Mouse (Mus musculus): ENCODE results near the gene Dock3. TPM values are rescaled to one million over a fixed set of nuclear protein-coding genes. Genes with fewer than 3 reads are reported as not detected.

Gene Dock3
- 0.54 and 0.64 TPM in 2 replicates for polyA plus RNA-seq (2015; fragmentation: Nextera tagmentation; extraction: Ambion mirVana)

DNA sequence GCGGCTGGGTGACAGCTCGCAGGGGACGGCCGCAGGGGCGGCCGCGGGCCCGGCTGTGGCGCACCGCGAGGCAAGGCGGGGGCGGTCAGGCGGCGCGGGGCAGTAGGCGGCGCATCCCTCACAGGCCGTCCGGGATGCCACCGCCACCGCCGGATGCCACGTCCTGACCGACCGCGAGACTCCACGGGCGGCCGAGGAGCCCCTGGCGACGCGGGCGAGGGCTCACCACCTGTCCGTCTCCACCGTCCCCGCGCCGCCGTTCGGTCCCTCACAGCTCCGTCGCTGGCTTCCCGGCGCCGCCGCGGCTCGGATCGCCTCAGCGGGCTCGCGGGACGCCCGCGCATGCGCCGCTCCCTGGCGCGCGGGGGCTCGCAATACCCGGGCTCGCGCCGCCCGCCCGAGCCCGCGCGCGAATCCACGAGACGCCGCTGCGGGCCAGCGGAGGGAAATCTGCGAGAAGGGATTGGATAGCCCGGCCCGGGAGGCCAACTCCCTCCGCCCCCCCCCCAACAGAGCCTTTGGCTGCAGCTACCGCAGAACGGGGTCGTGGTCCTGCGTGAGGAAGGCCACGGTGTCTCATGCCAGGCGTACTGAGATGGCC, at the start of gene Dock3:
TSS of gene Dock3 (minus strand) at position 371 of the 601 bp plus-strand sequence.
- peaks cover 66% of the 10 kb centered on the region for H3K27me3 ChIP-seq (replicated peaks)
- no peaks in the 10 kb centered on the region for H3K36me3 ChIP-seq
- H3K9me3 ChIP-seq = no peaks in the 10 kb centered on the region
- H3K9ac ChIP-seq = peak within 1 kb of the TSS; percentile 41
- peaks cover 8% of the 10 kb centered on the region; the same call in 1 of the 2 replicates for H3K4me1 ChIP-seq (replicated peaks)
- peak; percentile 94 for ATAC-seq
- H3K4me2 ChIP-seq (replicated peaks) = peak within 1 kb of the TSS; percentile 99
- H3K4me3 ChIP-seq (replicated peaks) = peak within 1 kb of the TSS; percentile 54
- WGBS = under 1% methylated on average over 75 of the region's 87 CpGs
- no peak within 1 kb of the TSS for H3K27ac ChIP-seq

GRCm38 (mm10) chr9:107280322-107281027, 48.8 kb upstream of the Dock3 start:
- Histone ChIP-seq H3K9ac (peak overlapping the region; percentile 26; the same call in 1 of the 2 replicates), H3K36me3 (no peaks in the 10 kb centered on the region), H3K4me1 (replicated peaks) (peaks cover 20% of the 10 kb centered on the region), H3K9me3 (no peaks in the 10 kb centered on the region), H3K27ac (peak overlapping the region; percentile 83), H3K27me3 (replicated peaks) (no peaks in the 10 kb centered on the region), H3K4me2 (replicated peaks) (peak overlapping the region; percentile 57), H3K4me3 (replicated peaks) (peak overlapping the region; percentile 16; the same call in 1 of the 2 replicates)
- 50% methylated on average over 13 of the region's 13 CpGs for WGBS
- ATAC-seq = 0 out of 2 replicates have a peak, but pooled peaks have one; percentile 23

GRCm38 (mm10) chr9:107279378-107280321, 47.9 kb upstream of the Dock3 start:
- peak; percentile 81 for ATAC-seq
- 20% methylated on average over 16 of the region's 16 CpGs for WGBS

DNA sequence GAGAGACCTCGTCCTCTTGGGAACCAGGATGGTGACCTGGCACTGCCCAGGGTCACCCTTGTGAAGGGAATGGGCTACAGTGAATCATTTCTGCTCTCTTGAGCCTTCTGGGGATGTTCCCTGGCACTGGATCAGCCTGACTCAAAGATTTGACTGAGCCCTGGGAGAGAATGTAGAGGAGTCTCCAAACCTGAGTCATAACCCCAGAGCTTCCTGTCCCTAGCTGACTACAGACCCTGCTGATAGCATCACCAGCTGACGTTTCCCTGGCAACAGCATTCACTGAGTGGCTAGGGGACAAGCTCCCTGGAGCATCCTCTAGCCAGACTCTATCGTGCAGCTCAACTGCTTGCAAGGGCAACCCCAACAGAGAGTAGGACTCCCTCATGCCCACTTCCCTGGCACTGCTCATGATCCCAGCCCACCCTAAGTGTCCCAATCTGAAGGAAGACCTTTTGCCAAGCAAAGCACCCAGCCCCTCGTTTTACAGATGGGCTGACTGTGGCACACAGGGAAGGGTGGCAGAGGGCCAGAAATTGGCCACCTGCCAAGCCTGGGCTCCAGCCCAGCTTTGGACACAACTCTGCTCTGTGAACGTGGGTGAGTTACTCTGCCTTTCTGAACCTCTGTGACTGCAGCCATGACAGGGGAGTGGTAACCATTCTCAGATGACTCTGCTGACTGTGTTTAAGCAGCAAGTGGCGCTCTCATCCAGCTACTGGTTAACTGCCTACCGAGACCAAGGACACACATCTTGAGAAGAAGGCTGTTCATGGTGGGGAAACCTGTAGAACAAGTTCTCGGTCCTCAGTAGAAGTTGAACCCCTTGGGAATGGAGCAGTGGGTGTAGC, 47.0 kb upstream of the Dock3 start:
- 0 out of 2 replicates have a peak overlapping the region, but pooled peaks have one; percentile 54 for H3K27ac ChIP-seq
- peaks cover 20% of the 10 kb centered on the region for H3K4me1 ChIP-seq (replicated peaks)
- 40% methylated on average over 8 of the region's 8 CpGs for WGBS
- no peaks in the 10 kb centered on the region for H3K9me3 ChIP-seq
- H3K4me3 ChIP-seq (replicated peaks) = no peak overlapping the region
- ATAC-seq = peak; percentile 82
- H3K4me2 ChIP-seq (replicated peaks) = no peak overlapping the region
- H3K27me3 ChIP-seq (replicated peaks) = no peaks in the 10 kb centered on the region
- no peaks in the 10 kb centered on the region for H3K36me3 ChIP-seq
- no peak overlapping the region for H3K9ac ChIP-seq

More at GRCm38 (mm10) chr9:107279378-107280321, 47.9 kb upstream of the Dock3 start:
- Histone ChIP-seq H3K27me3 (replicated peaks) (no peaks in the 10 kb centered on the region), H3K9me3 (no peaks in the 10 kb centered on the region), H3K9ac (peak overlapping the region; percentile 26; the same call in 1 of the 2 replicates), H3K27ac (peak overlapping the region; percentile 83), H3K4me2 (replicated peaks) (peak overlapping the region; percentile 57), H3K36me3 (no peaks in the 10 kb centered on the region), H3K4me3 (replicated peaks) (peak overlapping the region; percentile 16), H3K4me1 (replicated peaks) (peaks cover 20% of the 10 kb centered on the region)

DNA sequence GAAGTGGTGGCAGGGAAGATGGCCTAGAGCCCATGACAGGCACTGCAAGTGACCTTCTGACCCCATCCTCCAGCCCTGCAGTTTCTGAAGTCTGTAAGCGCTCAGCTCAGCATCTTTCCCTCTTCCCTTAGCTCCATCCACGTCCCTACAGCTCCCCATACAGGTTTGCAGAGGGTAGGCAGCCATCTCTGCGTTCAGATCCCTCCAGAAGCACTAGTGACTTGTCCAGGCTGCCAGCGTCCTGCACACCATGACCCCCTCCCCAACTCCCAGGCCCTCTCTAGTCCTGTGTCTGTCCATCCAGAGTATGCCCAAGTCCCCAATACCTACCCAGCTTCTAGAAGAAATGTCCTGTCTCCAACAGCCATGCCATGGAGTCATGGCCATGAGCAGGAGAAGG, 46.4 kb upstream of the Dock3 start:
- Histone ChIP-seq H3K9ac (no peak overlapping the region), H3K9me3 (no peaks in the 10 kb centered on the region), H3K27me3 (replicated peaks) (no peaks in the 10 kb centered on the region), H3K36me3 (no peaks in the 10 kb centered on the region), H3K27ac (no peak overlapping the region), H3K4me2 (replicated peaks) (no peak overlapping the region), H3K4me3 (replicated peaks) (no peak overlapping the region), H3K4me1 (replicated peaks) (peaks cover 20% of the 10 kb centered on the region)
- 53% methylated on average over 4 of the region's 4 CpGs for WGBS
- no peak for ATAC-seq

DNA sequence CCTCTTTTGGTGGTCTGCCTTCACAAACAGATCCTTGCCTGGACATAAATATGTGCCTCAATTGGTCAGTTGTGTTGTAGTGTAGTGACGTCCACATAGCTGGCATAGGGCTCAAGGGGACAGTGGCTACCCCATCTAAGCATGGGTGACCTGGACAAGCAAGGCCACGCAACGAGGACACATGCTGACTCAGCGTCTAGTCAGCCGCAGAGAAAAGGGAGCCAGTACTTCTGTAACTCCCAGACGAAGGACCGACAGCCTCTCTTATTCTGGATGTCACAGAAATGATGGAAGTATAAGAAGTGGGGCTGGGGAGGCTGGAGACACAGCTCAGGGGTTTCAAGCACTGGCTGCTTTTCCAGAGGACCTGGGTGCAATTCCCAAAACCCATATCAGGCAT, 45.9 kb upstream of the Dock3 start:
- H3K9me3 ChIP-seq = no peaks in the 10 kb centered on the region
- no peaks in the 10 kb centered on the region for H3K27me3 ChIP-seq (replicated peaks)
- no peak overlapping the region for H3K4me2 ChIP-seq (replicated peaks)
- ATAC-seq = no peak
- no peak overlapping the region for H3K9ac ChIP-seq
- WGBS = 81% methylated on average over 7 of the region's 7 CpGs
- H3K4me3 ChIP-seq (replicated peaks) = no peak overlapping the region
- no peaks in the 10 kb centered on the region for H3K36me3 ChIP-seq
- peaks cover 20% of the 10 kb centered on the region for H3K4me1 ChIP-seq (replicated peaks)
- no peak overlapping the region for H3K27ac ChIP-seq

GRCm38 (mm10) chr9:107275710-107276109, 44.0 kb upstream of the Dock3 start:
- H3K4me3 ChIP-seq (replicated peaks) = no peak overlapping the region
- no peaks in the 10 kb centered on the region for H3K9me3 ChIP-seq
- whole genome bisulfite sequencing = 87% methylated on average over 5 of the region's 5 CpGs
- H3K4me2 ChIP-seq (replicated peaks) = no peak overlapping the region
- no peak overlapping the region for H3K9ac ChIP-seq
- H3K4me1 ChIP-seq (replicated peaks) = peaks cover 19% of the 10 kb centered on the region
- no peak overlapping the region for H3K27ac ChIP-seq
- H3K27me3 ChIP-seq (replicated peaks) = no peaks in the 10 kb centered on the region
- ATAC-seq = no peak
- H3K36me3 ChIP-seq = no peaks in the 10 kb centered on the region

- ATAC-seq = no peak
- Histone ChIP-seq H3K27ac (no peak overlapping the region), H3K4me3 (replicated peaks) (no peak overlapping the region), H3K36me3 (no peaks in the 10 kb centered on the region), H3K27me3 (replicated peaks) (no peaks in the 10 kb centered on the region), H3K4me2 (replicated peaks) (no peak overlapping the region), H3K4me1 (replicated peaks) (peaks cover 10% of the 10 kb centered on the region), H3K9me3 (no peaks in the 10 kb centered on the region), H3K9ac (no peak overlapping the region)
- WGBS = 87% methylated on average over 6 of the region's 6 CpGs
These were observed 43.0 kb upstream of the Dock3 start for GRCm38 (mm10) chr9:107274751-107275150.

DNA sequence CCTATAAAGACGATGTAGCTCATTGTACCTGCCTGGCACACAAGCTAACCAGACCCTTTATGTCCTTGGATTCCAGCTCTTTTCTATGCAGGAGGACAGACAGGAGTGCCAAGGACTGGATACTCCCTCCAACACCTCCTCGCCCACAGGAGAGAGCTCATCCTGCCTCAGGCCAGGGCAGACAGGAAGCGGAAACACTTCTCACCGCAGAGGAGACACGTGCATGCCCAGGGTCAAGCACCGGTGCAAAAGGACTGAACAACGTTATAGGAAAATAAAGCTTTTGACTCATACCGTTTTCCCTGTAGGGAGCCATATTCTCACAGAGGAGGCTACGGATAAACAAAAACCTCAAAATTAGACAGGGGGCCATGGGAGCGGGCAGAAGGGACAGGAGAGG, 41.5 kb upstream of the Dock3 start:
- no peaks in the 10 kb centered on the region for H3K27me3 ChIP-seq (replicated peaks)
- H3K4me2 ChIP-seq (replicated peaks) = no peak overlapping the region
- H3K36me3 ChIP-seq = no peaks in the 10 kb centered on the region
- H3K9me3 ChIP-seq = no peaks in the 10 kb centered on the region
- no peak overlapping the region for H3K27ac ChIP-seq
- no peak for ATAC-seq
- no peak overlapping the region for H3K9ac ChIP-seq
- 63% methylated on average over 10 of the region's 10 CpGs for WGBS
- no peak overlapping the region for H3K4me3 ChIP-seq (replicated peaks)
- H3K4me1 ChIP-seq (replicated peaks) = no peaks in the 10 kb centered on the region

- no peak overlapping the region for H3K9ac ChIP-seq
- WGBS = 54% methylated on average over 4 of the region's 4 CpGs
- ATAC-seq = no peak
- no peaks in the 10 kb centered on the region for H3K36me3 ChIP-seq
- H3K4me2 ChIP-seq (replicated peaks) = no peak overlapping the region
- H3K4me1 ChIP-seq (replicated peaks) = no peaks in the 10 kb centered on the region
- H3K27me3 ChIP-seq (replicated peaks) = no peaks in the 10 kb centered on the region
- no peak overlapping the region for H3K4me3 ChIP-seq (replicated peaks)
- no peak overlapping the region for H3K27ac ChIP-seq
- no peaks in the 10 kb centered on the region for H3K9me3 ChIP-seq
These were observed 40.6 kb upstream of the Dock3 start for GRCm38 (mm10) chr9:107272284-107272683.

GRCm38 (mm10) chr9:107271177-107271938, 39.6 kb upstream of the Dock3 start:
- no peak for ATAC-seq
- no peak overlapping the region for H3K4me2 ChIP-seq (replicated peaks)
- H3K36me3 ChIP-seq = no peaks in the 10 kb centered on the region
- H3K4me3 ChIP-seq (replicated peaks) = no peak overlapping the region
- H3K9ac ChIP-seq = no peak overlapping the region
- WGBS = 75% methylated on average over 7 of the region's 7 CpGs
- no peaks in the 10 kb centered on the region for H3K4me1 ChIP-seq (replicated peaks)
- no peaks in the 10 kb centered on the region for H3K9me3 ChIP-seq
- no peak overlapping the region for H3K27ac ChIP-seq
- no peaks in the 10 kb centered on the region for H3K27me3 ChIP-seq (replicated peaks)

All from intestine, embryonic 15.5 days (tissue).